Mouse (Mus musculus) liver, embryonic 15.5 days (tissue): ENCODE measurements around the gene Anxa6. TPM values are rescaled to one million over a fixed set of nuclear protein-coding genes. Genes with fewer than 3 reads are reported as not detected.

ENCODE experiments used
- ATAC-seq: fragments of 200-750 bp; cut with Nextera tagmentation; 2 replicates; pipeline ENCODE4 v1.8.0; 2017; ENCODE audit warnings: moderate number of reproducible peaks, mild to moderate bottlenecking, moderate library complexity; ENCODE audit not compliant: insufficient read depth
- H3K27ac ChIP-seq: fragments of 300-500 bp; sonication (generic); replicated peaks from 2 replicates; pipeline ENCODE4 v1.5.1; 2015; ENCODE audit warnings: mild to moderate bottlenecking, inconsistent platforms
- H3K27me3 ChIP-seq: fragments of 300-500 bp; sonication (generic); 2 replicates; pipeline ENCODE4 v1.6.1; 2015; ENCODE audit warnings: mild to moderate bottlenecking, inconsistent platforms
- H3K36me3 ChIP-seq: fragments of 300-500 bp; sonication (generic); replicated peaks from 2 replicates; pipeline ENCODE4 v1.6.1; 2015; ENCODE audit warnings: moderate library complexity, mild to moderate bottlenecking, inconsistent platforms
- H3K4me1 ChIP-seq: fragments of 300-500 bp; sonication (generic); replicated peaks from 2 replicates; pipeline ENCODE4 v1.6.1; 2015; ENCODE audit warnings: inconsistent platforms
- H3K4me2 ChIP-seq: fragments of 300-500 bp; sonication (generic); 2 replicates; pipeline ENCODE4 v1.6.1; 2015; ENCODE audit warnings: moderate library complexity, mild to moderate bottlenecking, inconsistent platforms
- H3K4me3 ChIP-seq: fragments of 300-500 bp; sonication (generic); replicated peaks from 2 replicates; pipeline ENCODE4 v1.5.1; 2015; ENCODE audit warnings: mild to moderate bottlenecking, inconsistent platforms
- H3K9ac ChIP-seq: fragments of 300-500 bp; sonication (generic); 2 replicates; pipeline ENCODE4 v1.6.1; 2015; ENCODE audit warnings: moderate library complexity, mild to moderate bottlenecking, inconsistent platforms
- H3K9me3 ChIP-seq: fragments of 300-500 bp; sonication (generic); replicated peaks from 2 replicates; pipeline ENCODE4 v1.6.1; 2016; ENCODE audit warnings: inconsistent platforms
- WGBS: fragments of 180-500 bp; shearing (Covaris S2); methylation state at CpG from one replicate; pipeline ENCODE4 v1.1.7; 2015; ENCODE audit warnings: mixed read lengths; ENCODE audit not compliant: insufficient replicate concordance; 5-methylcytosine and 5-hydroxymethylcytosine counted together
- polyA plus RNA-seq: library from polyadenylated mRNA; unstranded; fragments of >200 nt; fragmentation: Nextera tagmentation; extraction: Ambion mirVana; gene quantifications from 2 replicates; pipeline ENCODE4 v1.2.1, GENCODE M21; 2015

Gene Anxa6
- polyA plus RNA-seq, 1 experiment from 2014 or later, result 54.2 TPM

DNA sequence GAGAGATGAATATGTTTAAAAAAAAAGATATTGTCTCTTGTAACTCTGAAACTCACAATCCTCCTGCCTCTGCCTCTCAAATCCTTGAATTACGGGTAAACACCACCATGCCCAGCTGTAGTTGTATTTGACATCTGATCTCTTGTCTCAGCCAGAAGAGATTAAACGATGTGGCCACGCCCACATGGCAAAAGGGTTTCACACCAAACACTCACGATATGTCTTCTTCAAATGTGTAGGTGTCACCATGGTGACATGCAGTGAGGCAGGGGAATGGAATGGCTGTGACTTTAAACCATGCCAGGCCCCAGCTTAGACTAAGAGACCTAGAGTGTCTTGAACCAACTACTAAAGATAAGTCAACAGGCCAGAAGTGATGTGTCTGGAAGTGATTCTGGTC, 33.7 kb upstream of the Anxa6 start:
- 36% methylated on average over 4 of the region's 4 CpGs for WGBS
- ATAC-seq, result no peak
- Histone ChIP-seq H3K4me3 (no peak overlapping the region), H3K27me3 (no peaks in the 10 kb centered on the region), H3K9ac (no peak overlapping the region), H3K36me3 (no peaks in the 10 kb centered on the region), H3K4me2 (no peak overlapping the region), H3K4me1 (0 out of 2 replicates have a peak, but pooled peaks cover 2% of the 10 kb centered on the region), H3K27ac (no peak overlapping the region), H3K9me3 (no peaks in the 10 kb centered on the region)

DNA sequence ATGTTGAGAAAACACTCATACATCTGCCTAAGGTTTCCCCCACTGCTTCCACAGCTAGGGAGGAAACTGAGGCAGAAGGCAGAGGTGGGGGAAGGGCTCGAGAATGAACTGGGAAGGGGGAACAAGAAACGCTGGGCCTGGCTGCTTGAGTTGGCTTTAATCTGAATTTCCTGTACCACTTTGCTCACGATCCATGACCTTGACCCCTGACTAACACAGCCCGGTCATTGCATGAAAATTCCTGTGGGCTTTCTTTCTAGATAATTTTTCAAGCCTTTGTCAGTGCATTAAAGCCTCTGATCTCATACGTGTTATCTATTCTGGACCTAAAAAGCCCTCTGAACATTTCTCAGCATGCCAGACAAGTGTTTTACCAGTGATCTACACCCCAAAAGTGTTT, 29.6 kb upstream of the Anxa6 start:
- Histone ChIP-seq H3K4me3 (no peak overlapping the region), H3K4me1 (0 out of 2 replicates have a peak, but pooled peaks cover 2% of the 10 kb centered on the region), H3K27me3 (no peaks in the 10 kb centered on the region), H3K4me2 (no peak overlapping the region), H3K36me3 (no peaks in the 10 kb centered on the region), H3K27ac (no peak overlapping the region), H3K9ac (no peak overlapping the region), H3K9me3 (no peaks in the 10 kb centered on the region)
- ATAC-seq, result no peak
- WGBS, result 42% methylated on average over 5 of the region's 5 CpGs

DNA sequence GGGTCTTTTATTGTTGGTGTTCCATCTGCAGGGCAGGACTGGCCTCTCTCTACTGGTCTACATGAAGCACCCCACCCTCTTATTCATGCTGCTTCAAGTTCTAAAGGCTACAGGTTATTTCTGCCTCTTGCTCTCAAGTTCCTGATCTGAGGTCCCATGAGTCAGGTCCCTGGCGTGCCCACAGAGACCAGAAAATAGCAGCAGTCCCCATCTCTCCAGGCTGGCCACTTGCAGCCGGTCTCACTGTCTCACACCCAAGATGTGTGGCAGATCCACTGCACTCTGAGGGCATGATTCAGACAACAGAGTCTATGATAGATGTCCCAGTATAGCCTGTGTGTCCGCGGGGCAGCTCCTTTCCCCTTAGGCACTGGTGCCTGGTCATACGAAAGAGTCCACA, 27.6 kb upstream of the Anxa6 start:
- Histone ChIP-seq H3K36me3 (no peaks in the 10 kb centered on the region), H3K4me3 (no peak overlapping the region), H3K27me3 (no peaks in the 10 kb centered on the region), H3K9ac (no peak overlapping the region), H3K4me1 (0 out of 2 replicates have a peak, but pooled peaks cover 2% of the 10 kb centered on the region), H3K27ac (no peak overlapping the region), H3K9me3 (no peaks in the 10 kb centered on the region), H3K4me2 (no peak overlapping the region)
- WGBS, result 66% methylated on average over 5 of the region's 5 CpGs
- no peak for ATAC-seq

DNA sequence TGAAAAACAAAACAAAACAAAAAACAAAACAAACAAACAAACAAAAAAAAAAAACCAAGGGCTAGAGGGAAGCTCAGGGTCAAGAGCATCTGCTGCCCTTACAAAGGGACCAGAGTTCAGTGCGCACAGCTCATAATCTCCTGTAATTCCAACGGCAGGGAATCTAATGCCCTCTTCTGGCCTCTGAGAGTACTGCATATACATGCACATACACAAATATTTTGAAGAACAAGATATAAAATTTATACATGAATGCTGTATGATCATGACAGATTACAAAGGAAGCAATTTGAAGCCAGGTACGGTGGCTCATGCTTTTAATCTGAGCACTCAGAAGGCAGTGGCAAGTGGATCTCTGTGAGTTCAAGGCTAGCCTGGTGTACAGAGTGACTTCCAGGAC, 24.3 kb upstream of the Anxa6 start:
- Histone ChIP-seq H3K27ac (no peak overlapping the region), H3K36me3 (no peaks in the 10 kb centered on the region), H3K4me3 (no peak overlapping the region), H3K27me3 (no peaks in the 10 kb centered on the region), H3K9me3 (no peaks in the 10 kb centered on the region), H3K4me2 (no peak overlapping the region), H3K4me1 (no peaks in the 10 kb centered on the region), H3K9ac (no peak overlapping the region)
- 71% methylated on average over 3 of the region's 3 CpGs for WGBS
- ATAC-seq, result no peak

DNA sequence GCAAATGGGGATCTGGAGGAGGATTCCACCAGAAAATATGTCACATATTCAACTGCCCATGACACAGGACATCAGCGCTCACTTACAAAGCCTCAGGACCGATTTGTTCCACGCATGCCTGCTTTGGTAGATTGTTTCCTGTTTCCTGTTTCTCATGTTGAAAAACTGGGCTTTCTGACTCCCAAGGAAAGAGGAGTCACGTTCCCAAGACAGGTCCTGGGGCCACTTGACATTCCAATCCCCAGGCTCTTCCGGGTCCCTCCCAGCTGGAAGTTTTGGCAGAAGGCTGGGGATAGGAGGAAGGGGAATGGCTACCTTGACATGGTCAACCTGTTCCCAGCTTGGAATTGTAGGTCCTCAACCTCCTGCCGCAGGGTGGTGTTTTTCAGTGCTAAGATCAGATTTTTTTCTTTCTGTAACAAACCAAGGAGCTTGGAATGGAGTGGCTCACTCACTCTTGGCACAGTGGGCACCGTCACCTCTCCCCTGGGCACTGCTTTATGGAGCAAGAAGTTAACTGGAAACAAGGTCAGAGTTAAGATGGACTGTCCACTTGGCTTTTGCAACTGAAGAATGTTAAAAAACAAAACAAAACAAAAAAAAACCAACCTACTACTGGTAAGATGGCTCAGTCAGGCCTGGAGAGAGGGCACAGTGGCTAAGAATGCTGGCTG, 17.7 kb upstream of the Anxa6 start:
- Histone ChIP-seq H3K9me3 (no peaks in the 10 kb centered on the region), H3K9ac (no peak overlapping the region), H3K27me3 (no peaks in the 10 kb centered on the region), H3K4me1 (no peaks in the 10 kb centered on the region), H3K4me3 (no peak overlapping the region), H3K27ac (no peak overlapping the region), H3K36me3 (no peaks in the 10 kb centered on the region), H3K4me2 (no peak overlapping the region)
- 65% methylated on average over 7 of the region's 7 CpGs for WGBS
- ATAC-seq, result no peak

DNA sequence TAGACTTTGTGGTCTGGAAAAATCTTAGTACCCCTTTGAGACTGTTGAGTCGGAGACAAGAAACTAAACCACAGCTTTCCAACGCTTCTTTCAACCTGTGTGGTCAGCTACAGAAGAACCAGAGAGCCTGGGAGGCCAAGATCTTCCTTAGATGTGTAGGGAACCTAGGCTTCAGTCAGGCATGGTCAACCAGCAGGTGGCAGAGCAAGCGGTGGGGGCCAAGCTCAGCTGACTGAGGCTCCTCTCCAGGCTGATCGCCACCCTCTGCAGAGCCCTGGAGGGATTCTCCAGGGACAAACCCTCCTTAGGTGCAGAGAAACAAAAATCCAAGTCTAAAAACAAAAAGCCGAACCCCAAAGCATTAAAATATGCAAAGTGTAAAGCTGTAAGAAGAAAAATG, 13.4 kb upstream of the Anxa6 start:
- Histone ChIP-seq H3K27me3 (no peaks in the 10 kb centered on the region), H3K27ac (no peak overlapping the region), H3K4me2 (no peak overlapping the region), H3K4me3 (no peak overlapping the region), H3K36me3 (no peaks in the 10 kb centered on the region), H3K9ac (no peak overlapping the region), H3K9me3 (no peaks in the 10 kb centered on the region), H3K4me1 (no peaks in the 10 kb centered on the region)
- 29% methylated on average over 5 of the region's 5 CpGs for WGBS
- ATAC-seq, result no peak

DNA sequence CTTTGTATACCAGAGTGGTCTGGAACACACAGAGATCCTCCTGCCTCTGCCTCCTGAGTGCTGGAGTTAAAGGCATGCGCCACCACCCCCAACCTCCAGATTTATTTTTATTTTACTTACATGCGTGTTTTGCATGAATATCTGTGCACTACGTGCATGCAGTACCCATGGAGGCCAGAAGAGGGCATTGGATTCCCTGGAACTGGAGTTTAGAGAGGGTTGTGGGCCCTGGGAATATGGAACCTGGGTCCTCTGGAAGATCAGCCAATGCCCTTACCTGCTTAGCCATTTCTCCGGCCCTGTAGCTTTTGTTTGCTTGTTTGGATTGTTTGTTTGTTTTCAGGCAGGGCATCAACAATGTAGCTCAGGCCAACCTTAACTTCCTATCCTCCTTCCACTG, 8.1 kb upstream of the Anxa6 start:
- no peak for ATAC-seq

DNA sequence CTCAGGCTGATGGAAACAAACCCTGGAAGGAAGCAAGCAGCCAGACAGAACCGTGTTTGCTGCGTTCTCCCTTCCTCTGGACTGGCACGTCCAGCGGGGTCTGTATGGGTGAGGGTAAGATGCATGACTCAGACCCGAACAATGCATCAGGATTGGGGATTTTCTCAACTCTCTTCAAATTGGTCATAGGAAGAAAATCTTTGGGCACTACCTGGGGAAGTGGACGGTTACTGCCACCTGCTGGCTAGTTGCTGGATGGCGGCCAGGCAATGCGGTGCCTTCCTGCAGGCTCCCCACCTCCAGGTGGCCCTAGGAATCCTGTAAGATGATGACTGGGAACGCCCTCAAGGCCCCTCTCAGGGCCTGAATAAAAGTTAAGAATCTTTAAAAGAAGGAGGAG, 6.3 kb upstream of the Anxa6 start:
- Histone ChIP-seq H3K4me2 (no peak overlapping the region), H3K9me3 (no peaks in the 10 kb centered on the region), H3K4me3 (no peak overlapping the region), H3K27me3 (0 out of 2 replicates have a peak, but pooled peaks cover under 1% of the 10 kb centered on the region), H3K9ac (no peak overlapping the region), H3K4me1 (no peaks in the 10 kb centered on the region), H3K36me3 (no peaks in the 10 kb centered on the region), H3K27ac (no peak overlapping the region)
- 2% methylated on average over 9 of the region's 9 CpGs for WGBS
- ATAC-seq, result no peak

More for the DNA sequence above, 8.1 kb upstream of the Anxa6 start:
- H3K9ac ChIP-seq, result no peak overlapping the region
- no peaks in the 10 kb centered on the region for H3K36me3 ChIP-seq
- WGBS, result 68% methylated on average over 4 of the region's 4 CpGs
- no peaks in the 10 kb centered on the region for H3K27me3 ChIP-seq
- no peaks in the 10 kb centered on the region for H3K9me3 ChIP-seq
- H3K27ac ChIP-seq, result no peak overlapping the region
- H3K4me2 ChIP-seq, result no peak overlapping the region
- H3K4me3 ChIP-seq, result no peak overlapping the region
- H3K4me1 ChIP-seq, result no peaks in the 10 kb centered on the region

DNA sequence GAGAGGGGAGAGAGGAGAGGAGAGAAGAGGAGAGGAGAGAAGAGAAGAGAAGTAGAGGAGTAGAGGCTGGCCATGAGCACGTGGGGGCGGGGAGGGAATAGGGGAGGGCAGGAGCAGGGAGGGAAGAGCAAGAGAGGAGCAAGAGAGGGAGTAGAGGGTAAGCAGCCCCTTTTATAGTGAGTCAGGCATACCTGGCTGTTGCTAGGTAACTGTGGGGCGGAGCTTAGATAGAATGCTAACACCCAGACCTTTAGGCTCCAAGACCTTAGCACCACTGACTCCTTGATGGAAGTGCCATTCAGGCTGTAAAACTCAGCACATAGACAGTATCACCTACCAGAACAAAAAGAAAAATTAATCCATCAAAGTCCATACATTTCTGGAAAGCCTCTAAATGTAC, 3.4 kb upstream of the Anxa6 start:
- Histone ChIP-seq H3K36me3 (no peaks in the 10 kb centered on the region), H3K4me3 (no peak overlapping the region), H3K9me3 (no peaks in the 10 kb centered on the region), H3K4me1 (peaks cover 25% of the 10 kb centered on the region), H3K27me3 (peaks cover 8% of the 10 kb centered on the region; the same call in 1 of the 2 replicates), H3K4me2 (no peak overlapping the region), H3K9ac (no peak overlapping the region), H3K27ac (no peak overlapping the region)
- WGBS, result 36% methylated on average over 3 of the region's 3 CpGs
- no peak for ATAC-seq

- H3K27ac ChIP-seq, result peak overlapping the region; percentile 41; the same call in 1 of the 2 replicates
- H3K9ac ChIP-seq, result peak overlapping the region; percentile 52
- H3K4me1 ChIP-seq, result peaks cover 46% of the 10 kb centered on the region
These were observed 959 bp downstream of the Anxa6 start for GRCm38 (mm10) chr11:55032286-55032685.

DNA sequence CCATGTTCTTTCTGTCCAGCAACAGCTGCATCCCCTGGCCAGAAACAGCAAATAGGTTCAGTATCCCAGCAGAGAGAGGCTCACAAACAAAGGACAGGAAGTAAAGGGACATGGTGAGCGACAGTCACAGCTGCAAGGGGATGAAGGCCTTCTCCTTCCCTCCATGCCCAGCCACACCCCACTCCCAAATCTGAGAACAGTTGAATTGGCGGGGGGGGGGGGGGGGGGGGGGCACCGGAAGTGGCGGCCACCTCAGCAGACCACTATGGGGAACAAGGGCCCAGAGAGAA, 1.3 kb downstream of the Anxa6 start:
- H3K9me3 ChIP-seq, result no peaks in the 10 kb centered on the region
- H3K4me3 ChIP-seq, result peak overlapping the region; percentile 62
- H3K36me3 ChIP-seq, result no peaks in the 10 kb centered on the region
- 7% methylated on average over 2 of the region's 4 CpGs for WGBS
- H3K27ac ChIP-seq, result peak overlapping the region; percentile 41; the same call in 1 of the 2 replicates
- no peak overlapping the region; the same call in 1 of the 2 replicates for H3K9ac ChIP-seq
- ATAC-seq, result no peak
- peaks cover 49% of the 10 kb centered on the region for H3K4me1 ChIP-seq
- peaks cover 8% of the 10 kb centered on the region; the same call in 1 of the 2 replicates for H3K27me3 ChIP-seq
- H3K4me2 ChIP-seq, result peak overlapping the region; percentile 77

More at GRCm38 (mm10) chr11:55032286-55032685, 959 bp downstream of the Anxa6 start:
- no peaks in the 10 kb centered on the region for H3K9me3 ChIP-seq
- H3K4me3 ChIP-seq, result peak overlapping the region; percentile 62
- H3K4me2 ChIP-seq, result peak overlapping the region; percentile 77
- WGBS, result 18% methylated on average over 5 of the region's 5 CpGs
- H3K27me3 ChIP-seq, result peaks cover 8% of the 10 kb centered on the region; the same call in 1 of the 2 replicates
- ATAC-seq, result no peak
- H3K36me3 ChIP-seq, result no peaks in the 10 kb centered on the region
